Mouse (Mus musculus): Measurements from ENCODE around the gene Hba-a2. TPM values are rescaled to one million over a fixed set of nuclear protein-coding genes. Genes with fewer than 3 reads are reported as not detected.
"Not testable (repeated sequence)": the region's sequence is repeated elsewhere in the genome, so short reads cannot be mapped to it uniquely, and the experiment has no call there.

Hba-a2 gene
- polyA plus RNA-seq, 1 experiment from 2014 or later: 5,488 TPM

DNA sequence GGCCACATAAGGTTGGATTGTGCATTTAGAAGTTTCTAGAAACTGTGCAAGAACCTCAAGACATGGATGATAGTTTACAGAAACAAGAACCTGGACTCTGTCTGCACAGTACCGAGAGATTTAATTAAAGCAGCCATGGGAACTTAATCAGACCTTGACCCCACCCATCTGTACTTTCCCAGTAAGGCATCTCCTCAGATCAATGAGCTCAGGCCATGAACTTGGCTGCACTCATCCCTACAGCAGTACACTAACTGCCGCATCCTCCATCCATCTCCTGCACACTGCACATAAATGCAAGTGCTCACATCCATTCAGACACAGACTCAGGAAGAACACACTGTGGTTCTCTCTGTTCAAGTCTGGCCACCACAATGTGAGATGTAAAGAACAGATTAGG lies 15.6 kb upstream of the Hba-a2 start:
- Histone ChIP-seq H3K9me3 (ENCODE audit: control insufficient read depth, low read length) (no peaks in the 10 kb centered on the region), H3K27me3 (replicated peaks; ENCODE audit: control insufficient read depth, insufficient read depth, low read length) (no peaks in the 10 kb centered on the region), H3K4me2 (ENCODE audit: low read length) (no peak overlapping the region), H3K36me3 (ENCODE audit: control insufficient read depth, insufficient read depth) (no peaks in the 10 kb centered on the region), H3K27ac (ENCODE audit: low read length) (no peak overlapping the region), H3K4me3 (replicated peaks; ENCODE audit: low read length) (no peak overlapping the region), H3K4me1 (replicated peaks; ENCODE audit: control insufficient read depth, insufficient read depth, low read length) (peaks cover 3% of the 10 kb centered on the region; the same call in 1 of the 2 replicates), H3K9ac (replicated peaks; ENCODE audit: low read depth, low read length) (no peak overlapping the region)
- WGBS: 75% methylated on average over 2 of the region's 2 CpGs
- no peak for ATAC-seq

DNA sequence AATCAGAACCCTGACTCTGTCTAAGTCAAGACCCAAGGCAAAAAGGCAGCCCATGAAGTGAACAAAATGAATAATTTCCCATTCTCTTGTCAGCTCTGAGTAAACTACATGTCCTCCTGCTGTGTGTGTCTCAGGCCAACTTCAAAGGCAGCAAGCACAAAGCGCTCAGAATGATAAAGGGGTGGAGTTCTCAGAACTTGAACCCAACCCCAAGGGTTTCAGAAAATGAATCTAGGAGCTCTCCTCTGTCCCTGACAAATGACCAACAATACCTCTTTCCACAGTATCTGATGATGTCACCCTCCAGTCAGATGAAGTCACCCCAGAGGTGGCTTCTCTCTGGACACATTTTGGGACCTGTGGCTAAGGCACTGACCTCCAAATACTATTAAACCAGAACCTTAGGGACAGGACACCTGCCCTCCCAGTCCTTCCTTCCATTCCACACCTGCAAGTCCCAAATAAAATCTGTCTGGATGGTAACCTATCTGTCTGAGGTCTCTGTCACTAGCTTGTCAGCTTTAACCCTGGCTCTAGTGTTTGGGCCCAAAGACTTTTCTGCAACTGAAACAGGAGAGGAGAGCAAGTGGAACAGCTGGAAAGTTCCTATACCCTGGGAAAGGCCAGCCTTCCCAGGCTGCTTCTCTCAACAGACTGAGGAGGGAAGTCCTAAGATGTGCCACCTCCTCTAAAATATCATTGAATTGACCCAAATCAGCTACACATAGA lies 14.7 kb upstream of the Hba-a2 start:
- no peak overlapping the region for H3K27ac ChIP-seq (ENCODE audit: low read length)
- no peaks in the 10 kb centered on the region for H3K9me3 ChIP-seq (ENCODE audit: control insufficient read depth, low read length)
- H3K9ac ChIP-seq (replicated peaks; ENCODE audit: low read depth, low read length): no peak overlapping the region
- ATAC-seq: no peak
- no peaks in the 10 kb centered on the region for H3K27me3 ChIP-seq (replicated peaks; ENCODE audit: control insufficient read depth, insufficient read depth, low read length)
- no peak overlapping the region for H3K4me2 ChIP-seq (ENCODE audit: low read length)
- no peak overlapping the region for H3K4me3 ChIP-seq (replicated peaks; ENCODE audit: low read length)
- peaks cover 4% of the 10 kb centered on the region; the same call in 1 of the 2 replicates for H3K4me1 ChIP-seq (replicated peaks; ENCODE audit: control insufficient read depth, insufficient read depth, low read length)
- H3K36me3 ChIP-seq (ENCODE audit: control insufficient read depth, insufficient read depth): no peaks in the 10 kb centered on the region
- WGBS: 89% methylated on average over 1 of the region's 1 CpGs

DNA sequence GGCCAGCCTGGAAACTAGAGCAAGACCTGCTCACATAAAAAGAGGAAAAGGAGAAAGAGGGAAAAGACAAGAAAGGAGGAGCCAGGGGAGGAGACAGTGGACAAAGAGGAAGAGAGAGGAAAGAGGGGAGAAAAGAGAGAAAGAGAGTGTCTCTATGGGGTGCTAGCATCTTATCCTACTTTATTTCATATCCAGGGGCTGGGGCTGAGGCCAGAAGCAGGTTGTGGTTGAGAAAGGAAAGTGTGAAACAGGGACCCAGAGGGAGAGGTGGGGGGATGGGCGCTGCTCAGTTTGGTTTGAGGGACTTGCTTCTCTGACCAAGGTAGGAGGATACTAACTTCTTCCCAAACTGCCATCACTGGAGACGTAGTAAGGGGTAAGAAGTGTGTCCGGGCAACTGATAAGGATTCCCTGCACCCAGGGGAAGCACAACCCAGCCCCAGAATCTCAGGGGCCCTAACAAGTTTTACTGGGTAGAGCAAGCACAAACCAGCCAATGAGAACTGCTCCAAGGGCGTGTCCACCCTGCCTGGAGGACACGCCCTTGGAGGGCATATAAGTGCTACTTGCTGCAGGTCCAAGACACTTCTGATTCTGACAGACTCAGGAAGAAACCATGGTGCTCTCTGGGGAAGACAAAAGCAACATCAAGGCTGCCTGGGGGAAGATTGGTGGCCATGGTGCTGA lies 13.1 kb upstream of the Hba-a2 start, which contains the start of gene Hba-a1:
TSS of gene Hba-a1 (plus strand) at position 421 of the 687 bp plus-strand sequence.
- ATAC-seq; H3K9me3 ChIP-seq (ENCODE audit: control insufficient read depth, low read length): not testable (repeated sequence)
- WGBS: no CpG with 5 or more reads among the region's 5 CpGs

DNA sequence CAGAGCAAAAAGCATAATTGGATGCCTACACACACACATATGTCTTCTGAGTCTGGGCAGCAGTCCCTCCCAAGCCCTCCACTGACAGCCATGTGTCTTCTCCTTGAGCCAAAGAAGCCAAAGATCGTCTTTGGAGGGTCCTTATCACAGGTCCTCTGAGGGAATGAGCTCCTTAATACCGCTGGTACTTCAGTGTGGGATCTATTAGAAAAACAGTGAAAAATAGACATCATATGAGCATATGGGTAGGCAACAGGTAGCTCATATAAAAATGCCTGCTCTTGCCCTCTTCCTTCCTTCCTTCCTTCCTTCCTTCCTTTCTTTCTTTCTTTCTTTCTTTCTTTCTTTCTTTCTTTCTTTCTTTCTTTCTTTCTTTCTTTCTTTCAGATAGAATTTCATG lies 11.7 kb upstream of the Hba-a2 start:
- 56% methylated on average over 2 of the region's 2 CpGs for WGBS
- not testable (repeated sequence) for H3K4me1 ChIP-seq (replicated peaks; ENCODE audit: control insufficient read depth, insufficient read depth, low read length); H3K36me3 ChIP-seq (ENCODE audit: control insufficient read depth, insufficient read depth); H3K4me2 ChIP-seq (ENCODE audit: low read length); H3K9ac ChIP-seq (replicated peaks; ENCODE audit: low read depth, low read length); ATAC-seq; H3K27me3 ChIP-seq (replicated peaks; ENCODE audit: control insufficient read depth, insufficient read depth, low read length); H3K4me3 ChIP-seq (replicated peaks; ENCODE audit: low read length); H3K9me3 ChIP-seq (ENCODE audit: control insufficient read depth, low read length); H3K27ac ChIP-seq (ENCODE audit: low read length)

More for the DNA sequence above, 13.1 kb upstream of the Hba-a2 start, which contains the start of gene Hba-a1:
- H3K27ac ChIP-seq (ENCODE audit: low read length); H3K4me2 ChIP-seq (ENCODE audit: low read length); H3K4me1 ChIP-seq (replicated peaks; ENCODE audit: control insufficient read depth, insufficient read depth, low read length); H3K4me3 ChIP-seq (replicated peaks; ENCODE audit: low read length); H3K9ac ChIP-seq (replicated peaks; ENCODE audit: low read depth, low read length); H3K36me3 ChIP-seq (ENCODE audit: control insufficient read depth, insufficient read depth); H3K27me3 ChIP-seq (replicated peaks; ENCODE audit: control insufficient read depth, insufficient read depth, low read length): not testable (repeated sequence)

DNA sequence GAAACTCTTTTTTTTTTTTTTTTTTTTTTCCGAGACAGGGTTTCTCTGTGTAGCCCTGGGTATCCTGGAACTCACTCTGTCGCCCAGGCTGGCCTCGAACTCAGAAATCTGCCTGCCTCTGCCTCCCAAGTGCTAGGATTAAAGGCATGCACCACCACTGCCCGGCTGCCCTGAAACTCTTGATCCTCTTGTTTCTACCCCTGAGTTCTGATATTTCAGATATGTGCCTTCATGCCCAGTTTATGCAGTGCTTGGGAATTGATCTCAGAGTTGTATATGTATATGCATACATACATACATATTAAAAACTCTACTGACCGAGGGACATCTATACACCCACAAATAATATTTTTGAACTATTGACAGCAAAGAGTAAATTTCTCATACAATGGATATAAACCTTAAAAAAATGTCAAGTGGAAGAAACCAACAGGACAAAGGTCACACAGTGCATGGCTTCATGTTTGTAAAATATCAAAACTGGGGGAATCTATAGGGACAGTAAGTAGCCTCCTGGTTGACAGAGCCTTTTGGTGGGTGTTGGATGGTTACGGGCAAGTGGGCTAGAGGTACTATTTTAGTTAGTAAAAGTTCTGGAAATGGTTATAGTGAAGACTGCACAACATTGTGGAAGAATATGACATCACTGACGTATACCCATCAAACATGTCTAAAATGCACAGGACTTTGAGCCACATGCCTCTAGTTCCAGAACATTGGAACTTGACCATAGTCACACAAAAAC lies 11.1 kb upstream of the Hba-a2 start:
- no peak overlapping the region for H3K27ac ChIP-seq (ENCODE audit: low read length)
- H3K27me3 ChIP-seq (replicated peaks; ENCODE audit: control insufficient read depth, insufficient read depth, low read length): 0 out of 2 replicates have a peak, but pooled peaks cover 2% of the 10 kb centered on the region
- ATAC-seq: no peak
- H3K4me2 ChIP-seq (ENCODE audit: low read length): no peak overlapping the region
- no peaks in the 10 kb centered on the region for H3K9me3 ChIP-seq (ENCODE audit: control insufficient read depth, low read length)
- no peak overlapping the region for H3K4me3 ChIP-seq (replicated peaks; ENCODE audit: low read length)
- no peaks in the 10 kb centered on the region for H3K36me3 ChIP-seq (ENCODE audit: control insufficient read depth, insufficient read depth)
- H3K9ac ChIP-seq (replicated peaks; ENCODE audit: low read depth, low read length): no peak overlapping the region
- WGBS: 82% methylated on average over 7 of the region's 7 CpGs
- H3K4me1 ChIP-seq (replicated peaks; ENCODE audit: control insufficient read depth, insufficient read depth, low read length): 0 out of 2 replicates have a peak, but pooled peaks cover 2% of the 10 kb centered on the region

DNA sequence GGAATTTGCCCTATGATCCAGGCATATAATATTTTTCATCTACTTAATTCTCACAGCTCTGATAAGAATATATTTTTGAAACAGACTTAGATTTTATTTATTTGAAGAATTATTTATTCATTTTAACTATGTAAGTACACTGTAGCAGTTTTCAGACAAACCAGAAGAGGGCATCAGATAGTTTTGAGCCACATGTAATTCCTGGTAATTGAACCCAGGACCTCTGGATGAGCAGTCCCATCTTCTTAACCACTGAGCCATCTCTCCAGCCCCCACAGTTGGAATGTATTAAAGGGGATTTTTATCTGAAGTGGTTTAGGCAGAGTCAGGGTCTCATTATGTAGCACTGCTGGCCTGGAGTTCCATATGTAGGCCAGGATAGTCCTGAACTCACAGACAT lies 10.4 kb upstream of the Hba-a2 start:
- not testable (repeated sequence) for H3K27me3 ChIP-seq (replicated peaks; ENCODE audit: control insufficient read depth, insufficient read depth, low read length); H3K9me3 ChIP-seq (ENCODE audit: control insufficient read depth, low read length); ATAC-seq; H3K4me2 ChIP-seq (ENCODE audit: low read length); H3K36me3 ChIP-seq (ENCODE audit: control insufficient read depth, insufficient read depth); H3K27ac ChIP-seq (ENCODE audit: low read length); H3K4me1 ChIP-seq (replicated peaks; ENCODE audit: control insufficient read depth, insufficient read depth, low read length); H3K9ac ChIP-seq (replicated peaks; ENCODE audit: low read depth, low read length); H3K4me3 ChIP-seq (replicated peaks; ENCODE audit: low read length)

DNA sequence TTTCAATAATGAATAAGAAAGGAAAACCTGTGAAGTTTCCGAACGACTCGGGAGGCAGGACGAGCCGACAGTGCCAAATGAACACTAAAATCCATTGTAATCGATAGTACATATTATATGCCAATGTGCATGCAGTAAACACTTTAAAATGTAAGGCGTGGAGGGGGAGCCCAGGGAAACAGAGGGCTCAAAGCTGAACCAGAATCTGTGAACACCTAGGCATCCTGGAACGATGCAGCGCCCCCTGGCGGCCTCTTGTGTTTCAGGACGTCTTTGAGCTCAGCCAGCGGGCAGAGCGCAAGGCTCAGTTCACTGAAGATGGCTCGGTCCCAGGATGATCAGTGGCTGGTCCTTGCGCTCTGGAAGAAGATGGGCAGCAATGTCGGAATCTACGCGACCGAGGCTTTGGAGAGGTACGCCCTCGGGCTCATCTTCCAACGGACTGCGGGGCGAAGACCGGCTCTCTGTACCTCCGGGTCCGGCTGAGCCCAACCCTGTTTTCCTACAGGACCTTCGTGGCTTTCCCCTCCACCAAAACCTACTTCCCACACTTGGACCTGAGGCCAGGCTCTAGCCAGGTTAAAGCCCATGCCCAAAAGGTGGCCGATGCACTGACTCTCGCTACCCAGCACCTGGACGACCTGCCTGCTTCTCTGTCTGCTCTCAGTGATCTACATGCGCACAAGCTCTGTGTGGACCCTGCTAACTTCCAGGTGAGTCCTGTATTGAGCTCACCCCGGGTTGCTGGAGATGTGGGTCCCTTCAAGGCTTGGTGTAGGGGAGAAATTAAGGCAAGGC lies 9.4 kb upstream of the Hba-a2 start, which contains the start of gene Hbq1b:
TSS of gene Hbq1b (plus strand) at position 271 of the 798 bp plus-strand sequence.
- 20% methylated on average over 30 of the region's 33 CpGs for WGBS
- H3K36me3 ChIP-seq (ENCODE audit: control insufficient read depth, insufficient read depth); H3K9me3 ChIP-seq (ENCODE audit: control insufficient read depth, low read length); H3K4me1 ChIP-seq (replicated peaks; ENCODE audit: control insufficient read depth, insufficient read depth, low read length); H3K27me3 ChIP-seq (replicated peaks; ENCODE audit: control insufficient read depth, insufficient read depth, low read length); H3K27ac ChIP-seq (ENCODE audit: low read length): not testable (repeated sequence)
- peak within 1 kb of the TSS; percentile 32 for H3K4me3 ChIP-seq (replicated peaks; ENCODE audit: low read length)
- peak within 1 kb of the TSS; percentile 42 for H3K4me2 ChIP-seq (ENCODE audit: low read length)
- peak; percentile 86 for ATAC-seq
- peak within 1 kb of the TSS; percentile 36; the same call in 1 of the 2 replicates for H3K9ac ChIP-seq (replicated peaks; ENCODE audit: low read depth, low read length)

DNA sequence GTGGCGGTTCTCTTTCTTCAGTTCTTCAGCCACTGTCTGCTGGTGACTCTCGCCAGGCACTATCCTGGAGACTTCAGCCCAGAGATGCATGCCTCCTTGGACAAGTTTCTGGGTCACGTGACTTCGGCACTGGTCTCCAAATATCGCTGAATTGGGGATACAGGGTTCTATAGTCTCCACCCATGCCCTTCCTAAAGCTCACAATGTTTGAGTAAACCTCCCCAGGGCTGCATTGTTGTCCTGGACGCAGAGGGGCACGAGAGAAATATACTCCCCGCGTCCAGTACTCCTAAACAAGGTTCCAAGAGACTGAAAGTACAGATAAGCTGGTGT lies 8.8 kb upstream of the Hba-a2 start:
- Histone ChIP-seq H3K27me3 (replicated peaks; ENCODE audit: control insufficient read depth, insufficient read depth, low read length) (0 out of 2 replicates have a peak, but pooled peaks cover 2% of the 10 kb centered on the region), H3K4me2 (ENCODE audit: low read length) (no peak overlapping the region), H3K9me3 (ENCODE audit: control insufficient read depth, low read length) (no peaks in the 10 kb centered on the region), H3K4me3 (replicated peaks; ENCODE audit: low read length) (no peak overlapping the region; the same call in 1 of the 2 replicates), H3K9ac (replicated peaks; ENCODE audit: low read depth, low read length) (no peak overlapping the region), H3K36me3 (ENCODE audit: control insufficient read depth, insufficient read depth) (no peaks in the 10 kb centered on the region), H3K4me1 (replicated peaks; ENCODE audit: control insufficient read depth, insufficient read depth, low read length) (0 out of 2 replicates have a peak, but pooled peaks cover 2% of the 10 kb centered on the region), H3K27ac (ENCODE audit: low read length) (no peak overlapping the region)
- no peak for ATAC-seq
- 72% methylated on average over 9 of the region's 9 CpGs for WGBS
